Mouse (Mus musculus) kidney, postnatal 14 days (tissue): Measurements from ENCODE around the gene Urm1.

ENCODE experiments used
- DNase-seq: peaks from one replicate; pipeline ENCODE4 v3.0.0; 2022; ENCODE audit warnings: mixed read lengths

The Urm1 gene

DNA sequence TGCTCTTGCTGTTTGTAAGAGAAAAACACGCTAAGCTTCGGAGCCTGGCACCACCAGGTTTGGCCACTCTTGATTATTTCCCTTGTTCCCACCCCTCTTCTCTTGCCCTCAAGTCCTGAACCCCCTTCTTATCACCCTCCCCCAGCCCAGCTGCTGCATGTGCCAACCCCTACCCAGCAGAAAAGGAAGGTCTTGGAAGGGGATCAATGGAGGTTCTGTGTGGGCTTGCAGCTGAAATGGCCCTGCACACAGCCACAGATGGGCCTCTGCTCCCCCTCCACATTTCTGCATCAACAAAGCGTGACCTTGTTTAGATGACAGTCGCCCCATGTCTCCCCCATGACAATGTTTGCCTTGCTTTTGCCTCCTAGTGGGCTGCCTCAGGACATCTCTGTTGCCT lies 11.2 kb downstream of the Urm1 start:
- no peak for DNase-seq

DNA sequence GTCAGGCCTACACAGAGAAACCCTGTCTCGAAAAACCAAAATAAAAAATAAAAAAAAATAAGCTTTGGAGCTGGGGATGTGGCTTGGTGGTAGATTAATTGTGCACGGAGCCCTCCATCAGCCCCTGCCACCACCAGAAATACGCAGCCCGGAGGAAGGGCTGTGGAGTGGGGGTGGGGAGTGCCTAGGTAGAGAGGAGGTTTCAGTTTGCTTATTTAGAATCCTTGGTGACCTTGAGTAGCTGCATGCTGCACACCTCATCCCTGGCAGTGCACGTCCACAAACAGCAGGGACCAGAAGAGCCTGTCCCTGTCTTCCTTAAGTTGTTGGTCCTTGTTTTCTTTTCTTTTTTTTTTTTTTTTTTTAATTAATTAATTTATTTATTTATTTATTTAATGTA lies 13.9 kb downstream of the Urm1 start:
- DNase-seq: no peak

DNA sequence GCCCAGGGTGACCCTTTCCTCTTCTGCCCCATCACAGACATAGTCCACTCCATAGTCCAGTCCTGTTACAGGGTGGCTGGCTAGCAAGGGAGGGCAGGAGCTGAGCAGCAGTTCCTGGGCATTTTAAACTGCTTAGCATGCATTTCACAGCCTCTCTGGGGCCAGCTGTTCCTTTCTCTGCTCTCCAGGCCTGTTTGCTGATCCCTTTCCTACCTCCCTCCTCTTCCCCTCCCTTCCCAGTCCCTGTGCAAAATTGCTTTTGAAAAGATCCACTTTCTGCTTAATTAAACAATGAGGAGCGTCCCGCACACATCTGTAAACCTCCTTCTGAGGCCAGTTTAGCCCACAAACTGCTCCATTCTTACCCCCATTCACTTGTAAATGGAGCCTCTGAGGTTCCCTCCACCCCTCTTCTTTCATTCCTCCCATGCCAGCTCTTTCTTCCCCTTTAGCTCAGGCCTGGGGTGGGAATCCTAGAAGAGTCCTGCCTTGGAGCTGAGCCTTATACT lies 15.6 kb downstream of the Urm1 start:
- no peak for DNase-seq

DNA sequence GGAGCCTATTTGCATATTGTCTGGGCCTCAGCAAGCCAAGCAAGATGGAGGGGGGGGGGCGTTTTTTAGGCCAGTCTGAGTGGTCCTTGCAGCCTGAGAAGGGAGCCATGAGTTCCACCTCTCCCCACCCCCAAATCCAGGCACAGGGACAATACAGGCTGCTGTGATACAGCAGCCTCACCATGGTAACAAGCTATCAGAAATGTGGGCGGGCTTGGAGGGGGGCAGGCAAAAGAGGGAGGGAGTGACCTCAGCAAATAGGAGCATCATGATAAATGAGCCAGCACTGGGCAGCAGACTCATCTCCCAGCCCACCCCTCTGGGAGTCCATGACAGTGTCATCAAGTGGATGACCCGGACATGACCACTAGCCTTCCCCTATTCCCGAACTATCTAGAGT lies 19.6 kb downstream of the Urm1 start:
- DNase-seq: no peak

DNA sequence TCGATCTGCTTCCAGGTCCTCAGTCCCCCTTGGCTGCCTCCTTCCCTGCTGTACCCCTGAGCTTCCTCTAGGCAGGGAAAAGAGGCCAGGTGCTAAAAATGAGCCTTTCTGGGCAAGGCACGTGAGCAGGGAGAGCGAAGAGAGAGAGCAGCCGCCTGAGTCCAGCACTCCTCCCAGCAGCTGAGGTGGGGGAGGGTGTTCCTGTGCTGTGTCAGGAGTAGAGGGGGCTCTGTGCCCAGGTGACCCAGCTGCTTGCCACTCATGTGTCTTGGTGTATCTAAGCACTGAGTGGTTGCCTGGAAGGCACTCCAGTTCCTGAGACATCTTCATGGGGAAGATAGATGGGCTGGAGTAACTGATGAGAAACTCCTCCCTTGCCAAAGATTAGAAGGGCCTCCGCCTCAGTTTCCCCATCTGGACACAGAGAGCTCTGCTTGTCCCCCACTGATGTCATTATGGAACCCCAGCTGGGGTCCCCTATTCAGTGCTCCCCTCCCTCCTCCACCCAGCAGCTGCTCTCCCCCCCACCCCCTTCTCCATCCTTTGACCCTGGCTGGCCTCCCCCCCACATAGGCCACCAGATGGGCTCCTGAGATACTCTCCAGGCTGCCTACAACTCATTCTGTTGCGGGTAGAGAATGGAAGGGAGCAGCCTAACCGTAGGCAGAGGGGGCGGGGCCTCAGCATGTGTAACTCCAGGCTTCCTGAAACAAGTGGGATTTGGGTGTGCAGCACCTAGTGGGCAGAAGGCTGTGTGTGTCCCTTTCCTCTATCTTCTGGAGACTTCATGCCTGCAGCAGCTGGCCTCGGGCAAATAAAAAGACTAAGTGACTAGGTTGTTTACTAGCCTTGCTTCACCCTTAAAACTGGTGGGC lies 23.6 kb downstream of the Urm1 start:
- DNase-seq: no peak

DNA sequence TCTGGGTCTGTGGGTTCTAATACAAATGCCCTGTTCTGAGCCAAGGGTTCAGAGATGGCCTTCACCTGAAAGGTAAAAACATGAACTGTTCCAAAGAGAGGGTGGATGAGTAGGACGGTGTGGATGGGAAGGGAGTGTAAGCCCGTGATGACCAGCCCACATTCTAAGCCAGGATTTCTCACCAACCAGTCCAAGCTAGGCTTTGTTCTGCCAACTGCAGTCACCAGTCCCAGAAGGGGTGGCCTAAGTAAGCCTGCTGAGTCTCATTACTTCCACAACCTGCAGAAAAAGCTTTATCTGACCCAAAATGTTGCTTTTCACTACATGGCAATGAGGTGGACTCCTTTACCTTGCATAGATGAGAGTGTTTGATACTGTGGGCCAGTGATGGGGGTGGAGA lies 24.2 kb downstream of the Urm1 start:
- no peak for DNase-seq

DNA sequence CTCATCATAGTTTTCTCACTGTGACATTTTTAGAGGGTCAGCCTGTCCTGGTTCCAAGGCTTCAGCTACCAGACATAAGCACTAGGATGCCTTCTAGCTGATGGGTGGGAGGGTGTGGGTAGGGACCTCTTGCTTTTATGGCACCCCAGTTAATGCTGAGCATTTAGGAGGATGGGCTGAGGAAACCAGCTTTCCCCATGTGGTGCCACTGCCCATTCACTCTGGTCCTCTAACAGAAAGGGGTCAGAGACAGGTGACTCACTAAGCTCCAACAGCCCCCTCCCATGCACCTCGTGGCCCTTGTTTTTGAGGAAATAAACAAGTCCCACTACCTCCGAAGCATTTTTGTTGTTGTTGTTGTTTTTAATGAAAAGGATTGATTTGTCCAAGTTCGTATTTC lies 24.8 kb downstream of the Urm1 start:
- no peak for DNase-seq

DNA sequence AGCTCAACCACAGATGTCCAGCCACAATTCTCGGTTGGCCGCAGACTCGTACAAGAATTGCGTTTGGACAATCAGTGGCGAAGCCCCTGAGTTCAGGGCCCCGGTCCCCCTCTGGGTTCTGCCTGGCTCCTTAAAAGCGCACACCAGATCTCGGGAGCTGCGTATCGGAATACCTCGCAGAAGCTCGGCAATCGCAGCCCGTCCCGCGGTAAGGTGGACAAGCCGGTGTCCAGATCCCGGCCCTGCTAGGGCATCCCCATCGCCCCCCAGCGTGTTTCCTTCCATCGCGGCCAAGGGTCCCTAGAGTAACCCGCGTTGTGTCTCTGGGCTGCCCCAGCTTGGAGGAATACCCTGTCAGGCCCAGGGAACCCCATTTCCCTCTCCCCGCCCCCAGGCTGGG lies 25.8 kb downstream of the Urm1 start:
- no peak for DNase-seq

DNA sequence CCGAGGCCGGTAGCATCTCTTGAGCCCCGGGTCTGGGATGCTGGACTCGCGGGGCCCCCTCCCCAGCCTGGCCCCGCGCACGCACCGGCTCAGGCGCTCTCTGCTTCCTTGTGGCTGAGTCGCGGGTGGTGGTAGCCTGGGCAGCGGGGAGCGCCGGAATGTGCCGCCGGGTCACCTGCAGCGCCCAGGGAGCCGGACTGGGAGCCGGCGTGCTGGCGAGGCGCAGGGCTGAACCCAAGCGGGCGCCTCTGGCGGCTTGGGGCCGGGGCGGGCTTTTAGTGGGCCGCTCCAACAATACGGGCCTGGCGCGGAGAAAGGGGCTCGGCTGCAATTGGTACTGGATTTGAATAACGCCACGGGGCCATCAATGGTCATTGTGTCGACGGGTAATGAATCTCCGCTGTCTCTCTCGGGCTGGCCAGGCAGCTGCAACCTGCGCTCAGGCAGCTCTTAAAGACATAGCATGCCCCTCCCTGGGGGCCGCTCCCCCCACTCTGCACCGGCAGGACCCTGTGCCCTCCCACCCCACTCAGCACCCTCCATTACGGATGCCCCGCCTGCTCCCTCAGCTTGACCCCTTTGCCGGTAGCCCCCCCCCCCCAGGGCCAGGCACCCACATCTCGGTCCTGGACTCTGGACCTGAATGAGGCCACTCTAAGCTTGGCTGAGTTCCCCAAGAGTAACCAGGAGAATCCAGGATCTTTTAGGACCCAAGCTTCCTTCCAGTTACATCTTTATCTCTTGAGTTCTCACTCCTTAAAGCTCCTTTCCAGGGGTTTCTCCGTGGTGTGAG lies 26.4 kb downstream of the Urm1 start:
- DNase-seq: peak; percentile 28

DNA sequence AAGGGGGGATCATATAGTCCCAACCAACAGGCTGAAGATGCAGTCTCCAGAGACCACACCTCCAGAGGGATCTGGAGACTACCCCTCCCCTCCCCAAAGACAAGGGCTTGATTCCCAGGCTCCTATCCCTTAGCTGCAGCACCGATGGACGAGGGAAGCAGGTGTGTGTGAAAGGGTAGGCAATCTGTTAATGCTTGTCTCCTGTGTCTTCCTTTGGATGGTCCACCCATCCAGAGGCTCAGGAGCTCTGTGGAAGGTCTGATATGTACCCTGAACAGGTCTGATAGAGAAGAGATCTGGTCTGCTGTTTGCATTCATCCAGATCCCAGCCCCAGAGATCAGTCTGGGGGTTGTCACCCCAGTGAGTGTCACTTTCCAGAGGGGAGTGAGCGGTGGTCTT lies 27.0 kb downstream of the Urm1 start:
- no peak for DNase-seq

DNA sequence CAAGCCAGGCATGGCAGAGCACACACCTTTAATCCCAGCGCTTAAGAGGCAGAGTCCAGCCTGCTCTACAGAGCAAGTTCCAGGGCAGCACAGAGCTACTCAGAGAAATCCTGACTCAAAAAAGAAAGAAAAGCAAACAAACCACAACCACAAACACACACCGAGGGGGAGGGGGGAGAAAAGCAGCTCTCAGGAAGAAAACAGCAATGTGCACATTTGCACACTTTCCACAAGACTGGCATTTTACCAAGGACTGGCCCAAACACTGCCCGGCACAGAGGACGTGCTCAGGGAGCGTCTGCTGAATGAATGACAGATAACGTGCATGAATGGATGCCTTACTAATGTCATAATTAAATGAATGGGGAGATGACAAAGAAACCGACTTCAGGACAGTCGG lies 29.2 kb downstream of the Urm1 start:
- DNase-seq: no peak

DNA sequence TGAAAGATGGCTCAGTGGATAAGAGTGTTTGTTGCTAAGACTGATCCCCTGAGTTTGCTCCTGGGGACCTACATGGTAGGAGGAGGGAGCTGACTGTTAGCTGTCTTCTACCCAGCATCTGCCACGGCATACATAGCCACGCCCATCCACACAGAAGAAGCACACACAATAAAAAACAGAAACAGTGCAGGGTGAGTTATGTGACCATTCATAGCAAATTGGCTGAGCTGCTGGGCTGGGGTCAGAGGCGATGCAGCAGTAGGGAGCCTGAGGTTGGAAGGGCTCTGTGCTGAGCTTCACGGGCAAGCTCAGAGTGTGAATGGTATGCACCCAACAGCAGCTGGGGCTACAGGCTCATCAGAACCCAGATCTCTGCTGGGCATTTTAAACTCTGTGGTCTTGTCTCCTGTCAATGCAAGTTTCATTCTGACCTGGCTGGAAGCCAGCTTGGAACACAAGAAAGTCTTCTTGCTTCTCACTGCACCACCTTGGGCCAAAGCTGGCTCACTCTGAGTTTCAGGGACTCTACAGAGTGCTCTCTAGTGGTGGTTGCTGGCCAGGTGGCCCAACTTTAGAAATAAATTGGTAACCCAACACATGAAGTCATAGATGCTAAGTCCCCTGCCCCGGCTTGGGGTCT lies 30.1 kb downstream of the Urm1 start:
- DNase-seq: no peak

DNA sequence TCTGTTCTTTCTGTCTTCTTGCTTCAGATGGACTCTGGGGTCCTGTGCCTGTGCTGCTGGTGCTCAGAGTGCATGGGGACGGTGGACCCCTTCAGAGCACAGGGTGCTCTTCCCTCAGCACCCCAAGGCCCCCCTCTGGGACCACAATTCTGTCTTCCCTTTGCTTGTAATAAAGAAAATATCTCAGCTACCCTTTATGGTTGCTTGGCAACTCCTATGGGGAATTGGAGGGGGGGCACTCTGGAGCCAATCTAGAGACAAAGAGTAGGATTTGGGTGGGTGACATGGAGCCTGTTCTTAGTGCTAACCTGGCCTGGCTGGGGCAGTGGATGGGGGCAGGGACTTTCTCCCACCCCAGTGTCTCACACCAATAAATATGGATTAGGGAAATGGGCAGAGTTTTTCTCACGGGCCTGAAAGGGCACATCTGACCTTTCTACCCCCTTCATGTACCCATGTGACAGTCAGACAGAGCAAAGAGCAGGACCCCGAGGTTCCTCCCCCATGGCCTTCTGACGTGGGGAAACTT lies 33.1 kb downstream of the Urm1 start:
- no peak for DNase-seq

DNA sequence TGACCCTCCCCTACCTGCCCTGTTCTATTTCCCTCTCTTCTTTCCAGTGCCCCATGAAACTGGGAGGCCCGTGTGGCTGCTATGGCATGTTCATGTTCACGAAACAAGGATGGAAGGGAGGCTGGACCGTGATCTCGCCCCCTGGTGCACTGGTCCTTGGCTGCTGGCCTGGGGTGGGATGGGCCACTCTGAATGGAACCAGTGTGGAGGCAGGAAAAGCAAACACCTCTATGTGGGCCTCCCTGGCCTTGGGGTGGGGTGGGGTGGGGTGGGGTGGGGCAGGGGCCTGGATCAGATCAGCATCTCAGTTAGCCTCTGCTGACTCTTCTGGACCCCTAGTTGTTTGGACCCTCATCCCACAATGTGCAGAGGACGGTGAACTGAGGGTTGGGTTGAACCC lies 33.9 kb downstream of the Urm1 start:
- no peak for DNase-seq

DNA sequence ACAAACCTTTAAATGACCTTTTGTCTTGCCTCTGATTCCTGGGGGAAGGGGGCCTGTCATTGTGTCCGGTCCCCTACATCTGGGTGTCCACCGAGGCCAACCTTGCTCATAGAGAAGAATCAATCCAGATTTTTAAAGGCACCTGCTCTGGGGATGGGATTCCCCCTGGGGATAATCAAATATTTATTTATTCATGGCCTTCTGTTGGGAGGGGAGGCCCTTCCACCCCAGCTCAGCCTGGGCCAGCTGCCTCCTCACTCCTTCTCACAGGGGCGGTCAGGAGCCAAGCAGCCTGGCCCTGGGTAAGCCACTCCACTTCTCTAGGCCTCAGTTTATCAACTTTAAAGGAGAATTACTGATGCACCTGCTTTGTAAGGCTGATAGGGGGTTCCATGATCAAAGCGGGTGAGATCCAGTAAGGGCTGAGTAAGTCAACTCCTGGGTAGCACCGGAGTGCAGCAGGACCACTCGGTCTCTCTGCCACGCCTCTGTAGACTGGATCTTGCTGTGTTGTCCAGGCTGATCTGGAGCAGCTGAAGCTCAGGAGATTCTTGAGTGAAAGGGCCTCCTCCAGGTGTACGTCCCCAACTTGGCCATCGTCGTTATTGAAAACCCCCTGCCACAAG lies 35.8 kb downstream of the Urm1 start:
- no peak for DNase-seq

DNA sequence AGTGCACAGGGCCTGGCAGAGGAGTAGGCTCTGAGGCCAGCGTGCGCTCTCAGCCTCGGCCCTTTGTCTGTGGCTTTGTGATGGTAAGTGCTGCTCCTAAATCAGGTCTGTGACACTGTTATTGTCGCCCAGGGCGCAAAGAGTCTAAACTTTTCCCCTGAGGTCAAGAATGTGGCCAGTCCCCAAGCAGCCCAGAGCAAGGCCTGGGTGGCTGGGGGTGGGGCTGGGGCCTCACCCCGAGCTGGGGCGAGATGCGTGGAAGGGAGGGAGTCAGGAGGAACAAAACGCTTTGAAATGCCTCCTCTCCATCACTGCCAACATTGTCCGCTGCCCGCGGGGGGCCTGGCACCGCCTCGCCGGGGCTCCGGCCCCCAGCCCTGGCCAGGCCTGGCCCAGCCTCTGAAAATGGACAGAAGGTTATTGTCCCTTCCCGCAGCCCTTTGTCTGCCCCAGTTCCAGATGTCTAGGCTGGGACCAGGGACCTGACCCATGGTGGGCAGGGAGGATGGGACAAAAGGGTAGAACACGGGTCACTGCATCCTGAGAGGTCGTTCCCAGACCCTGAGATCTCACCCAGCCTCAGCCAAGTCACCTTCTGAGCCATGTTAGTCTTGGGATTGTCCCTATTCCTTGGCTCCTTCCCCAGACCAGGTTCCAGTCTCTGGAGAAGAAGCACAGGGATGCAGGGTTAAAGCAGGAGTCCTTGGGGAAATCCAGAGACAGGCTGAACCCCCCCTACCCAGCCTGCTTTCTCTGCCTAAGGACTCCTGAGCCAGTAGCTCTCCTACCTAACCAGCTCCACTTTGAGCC lies 36.8 kb downstream of the Urm1 start:
- no peak for DNase-seq

DNA sequence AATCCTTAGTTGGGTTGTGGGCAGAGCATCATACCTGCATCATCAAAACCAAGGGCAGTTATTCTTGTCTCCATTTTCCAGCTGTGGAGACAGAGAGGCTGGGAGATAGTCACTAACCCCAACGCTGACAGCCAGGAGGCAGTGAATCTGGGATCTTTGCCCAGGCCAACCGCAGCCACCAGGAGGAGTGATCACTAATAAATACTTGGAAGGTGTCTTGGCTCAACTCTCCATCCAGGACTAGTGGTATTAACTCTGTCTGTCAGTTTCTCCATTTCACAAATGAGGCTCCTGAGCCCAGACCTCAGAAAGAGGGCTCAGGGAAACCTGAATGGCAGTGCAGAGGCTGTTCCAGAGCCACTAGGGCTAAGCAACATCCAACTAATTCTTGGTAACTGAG lies 37.5 kb downstream of the Urm1 start:
- no peak for DNase-seq

DNA sequence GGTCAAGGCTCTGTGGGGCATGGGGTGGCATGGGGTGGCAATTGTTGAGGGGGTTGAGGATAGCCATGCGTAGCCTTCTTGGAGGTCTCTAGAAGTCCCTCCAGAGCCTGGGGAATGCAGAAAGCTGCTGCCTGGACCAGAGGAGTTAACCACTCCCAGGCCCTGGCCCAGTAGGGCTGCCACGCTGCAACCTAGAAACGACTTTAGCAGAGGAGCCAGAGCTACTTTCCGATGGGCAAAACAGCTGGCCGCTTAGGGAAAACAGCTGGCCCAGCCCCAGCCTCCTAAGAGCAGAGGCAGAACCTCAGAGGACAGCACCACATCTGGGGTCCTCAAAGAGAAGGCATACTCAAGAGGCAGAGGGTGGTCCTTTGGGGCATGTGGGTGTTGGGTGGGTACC lies 38.1 kb downstream of the Urm1 start:
- DNase-seq: no peak

DNA sequence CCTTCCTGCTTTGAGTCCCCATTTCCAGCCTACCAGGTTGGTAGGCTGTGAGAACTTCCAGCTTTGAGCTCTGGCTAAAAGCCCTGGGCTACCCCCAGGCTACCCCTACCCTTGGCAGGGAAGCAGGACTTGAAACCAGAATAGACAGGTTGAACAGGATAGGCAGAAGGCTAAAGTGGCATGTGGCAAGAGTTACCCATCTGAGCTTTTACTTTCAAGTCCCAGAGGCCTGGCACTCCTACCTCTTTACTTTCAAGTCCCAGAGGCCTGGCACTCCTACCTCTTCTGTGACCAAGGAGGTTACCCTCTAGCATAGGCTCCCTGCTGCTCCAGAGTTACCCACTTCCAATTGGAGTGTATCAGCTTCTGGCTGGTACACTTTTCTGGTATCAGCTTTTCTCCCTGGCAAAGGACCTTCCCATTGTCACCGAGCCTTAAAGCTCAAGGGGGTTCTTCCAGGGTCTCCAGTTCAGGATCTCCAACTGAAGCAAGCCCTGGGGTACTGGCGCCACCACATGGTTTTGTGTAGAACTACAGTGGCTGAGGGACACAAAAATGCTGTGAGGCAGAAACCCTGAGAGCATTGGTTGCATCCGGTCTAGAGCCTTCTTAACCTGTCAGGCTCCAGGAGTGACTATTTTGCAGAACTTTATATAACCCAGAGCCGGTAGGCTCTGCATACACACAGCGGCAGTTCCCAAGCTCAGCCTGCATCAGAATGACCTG lies 39.0 kb downstream of the Urm1 start:
- DNase-seq: peak; percentile 44

DNA sequence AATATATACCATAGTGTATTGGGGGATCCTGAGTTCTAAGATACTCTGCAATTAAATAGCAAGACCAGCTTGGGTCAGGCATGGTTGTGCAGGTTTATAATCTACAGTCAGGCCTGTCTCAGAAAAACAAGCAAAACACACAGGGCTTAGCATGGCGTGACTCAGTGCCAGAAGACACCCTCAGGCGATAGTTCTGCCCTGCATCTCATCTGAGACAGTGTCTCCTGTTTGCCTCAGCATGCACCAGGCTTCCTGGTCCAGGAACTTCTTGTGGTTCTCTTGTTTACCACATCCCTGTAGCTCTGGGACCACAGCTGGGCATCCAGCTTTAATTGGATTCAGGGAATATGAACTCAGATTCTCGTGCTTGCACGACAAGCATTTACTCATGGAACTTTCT lies 45.2 kb downstream of the Urm1 start:
- DNase-seq: no peak

DNA sequence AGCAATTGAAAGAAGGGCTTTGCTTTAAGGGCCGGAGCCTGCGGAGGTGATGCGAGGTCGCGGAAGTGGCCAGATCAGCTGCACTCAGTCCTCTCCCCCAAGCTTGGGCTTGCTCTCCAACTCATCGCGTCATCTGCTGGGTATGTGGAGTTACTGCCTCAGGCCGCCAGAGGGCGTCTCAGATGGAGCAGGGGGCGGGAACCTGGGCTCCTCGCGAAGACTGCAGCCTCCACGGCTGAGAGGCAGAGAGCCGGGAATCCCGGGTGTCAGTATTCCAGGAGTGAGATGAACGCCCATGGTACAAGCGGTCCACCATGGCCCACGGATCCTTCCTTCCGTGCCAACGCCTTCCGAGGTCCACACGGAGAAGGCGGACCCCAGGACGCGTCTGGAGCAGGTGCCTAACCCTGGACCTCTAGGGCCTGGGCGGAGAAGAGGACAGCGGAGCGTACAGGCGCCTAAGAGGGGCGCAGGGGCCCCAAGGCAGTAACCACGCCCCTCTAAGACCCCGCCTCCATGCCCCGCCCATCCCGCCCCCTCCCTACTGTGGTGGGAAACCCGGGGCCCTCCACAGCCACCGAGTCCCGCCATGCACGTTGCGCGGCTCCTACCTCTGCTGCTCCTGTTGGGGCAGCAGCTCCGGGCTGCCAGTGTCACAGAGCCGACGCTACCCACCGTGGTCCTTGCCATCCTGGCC lies 49.2 kb downstream of the Urm1 start, which contains the start of gene Cercam:
Gene Cercam (plus strand): TSS at position 216 of the 697 bp plus-strand sequence.
- peak; percentile 86 for DNase-seq
